Mouse (Mus musculus) G1E-ER4 (cell line): ENCODE results near the gene Hid1. TPM values are rescaled to one million over a fixed set of nuclear protein-coding genes. Genes with fewer than 3 reads are reported as not detected.

Source experiments
- GATA1 ChIP-seq: IDR thresholded peaks from one replicate; pipeline ENCODE4 v1.8.0; 2012; ENCODE audit warnings: low read length, inconsistent platforms
- polyA plus RNA-seq: library from polyadenylated mRNA; stranded (reverse); fragments of >175 nt; gene quantifications from 2 replicates; pipeline ENCODE4 v1.2.3, GENCODE M21; 2012

Gene Hid1
- polyA plus RNA-seq, 1 experiment = not detected

GRCm38 (mm10) chr11:115321906-115322693 is 45.5 kb downstream of the Hid1 start, which contains the start of gene Ush1g:
TSS of gene Ush1g (minus strand) at chr11:115322041.
- TF ChIP-seq GATA1 = no peak

- no peak for TF ChIP-seq GATA1
Measured at GRCm38 (mm10) chr11:115319704-115320383, 47.7 kb downstream of the Hid1 start.

GRCm38 (mm10) chr11:115318245-115319027 is 49.1 kb downstream of the Hid1 start:
- TF ChIP-seq GATA1 = no peak

GRCm38 (mm10) chr11:115317204-115317603 is 50.4 kb downstream of the Hid1 start:
- TF ChIP-seq GATA1 = no peak

GRCm38 (mm10) chr11:115314249-115314648 is 53.3 kb downstream of the Hid1 start:
- no peak for TF ChIP-seq GATA1

GRCm38 (mm10) chr11:115308781-115309180 is 58.8 kb downstream of the Hid1 start:
- no peak for TF ChIP-seq GATA1

GRCm38 (mm10) chr11:115306863-115307262 is 60.7 kb downstream of the Hid1 start, which contains the start of gene Otop2:
TSS of gene Otop2 (plus strand) at chr11:115307163.
- no peak for TF ChIP-seq GATA1

GRCm38 (mm10) chr11:115303167-115303566 is 64.4 kb downstream of the Hid1 start:
- no peak for TF ChIP-seq GATA1

GRCm38 (mm10) chr11:115301351-115301750 is 66.2 kb downstream of the Hid1 start:
- no peak for TF ChIP-seq GATA1

- TF ChIP-seq GATA1 = no peak
Measured at GRCm38 (mm10) chr11:115300745-115301144, 66.8 kb downstream of the Hid1 start.

- no peak for TF ChIP-seq GATA1
Measured at GRCm38 (mm10) chr11:115298160-115298559, 69.4 kb downstream of the Hid1 start.

Other genes starting within 250 kb of the Hid1 start
- not detected in 2 replicates for gene Cd300lf, start 233.8 kb downstream of the Hid1 start, polyA plus RNA-seq
- 237 and 268 TPM in 2 replicates for gene Slc9a3r1, start 204.4 kb downstream of the Hid1 start, polyA plus RNA-seq
- gene Tmem104, start 180.3 kb downstream of the Hid1 start, polyA plus RNA-seq = 19.0 and 20.7 TPM in 2 replicates
- gene Nat9, start 179.9 kb downstream of the Hid1 start, polyA plus RNA-seq = 33.7 and 35.0 TPM in 2 replicates
- gene Grin2c, start 100.5 kb downstream of the Hid1 start, polyA plus RNA-seq = not detected in 2 replicates
- gene Fdxr, start 90.7 kb downstream of the Hid1 start, polyA plus RNA-seq = 43.5 and 49.9 TPM in 2 replicates
- gene Fads6, start 70.1 kb downstream of the Hid1 start, polyA plus RNA-seq = not detected in 2 replicates
- not detected in 2 replicates for gene Otop2, start 60.6 kb downstream of the Hid1 start, polyA plus RNA-seq
- not detected in 2 replicates for gene Ush1g, start 45.7 kb downstream of the Hid1 start, polyA plus RNA-seq
- gene Otop3, start 33.0 kb downstream of the Hid1 start, polyA plus RNA-seq = not detected in 2 replicates
- gene Cdr2l, start 14.2 kb upstream of the Hid1 start, polyA plus RNA-seq = not detected in 2 replicates
- 63.1 and 82.2 TPM in 2 replicates for gene Mrpl58, start 36.0 kb upstream of the Hid1 start, polyA plus RNA-seq
- gene Atp5h, start 52.2 kb upstream of the Hid1 start, polyA plus RNA-seq = 69.9 and 151 TPM in 2 replicates
- gene Kctd2, start 52.4 kb upstream of the Hid1 start, polyA plus RNA-seq = 21.0 and 30.9 TPM in 2 replicates
- not detected in 2 replicates for gene Trim80, start 72.8 kb upstream of the Hid1 start, polyA plus RNA-seq
- gene Slc16a5, start 94.7 kb upstream of the Hid1 start, polyA plus RNA-seq = not detected in 2 replicates
- gene Armc7, start 107.9 kb upstream of the Hid1 start, polyA plus RNA-seq = 22.5 and 23.0 TPM in 2 replicates
- 142 and 157 TPM in 2 replicates for gene Nt5c, start 124.1 kb upstream of the Hid1 start, polyA plus RNA-seq
- gene Jpt1, start 146.6 kb upstream of the Hid1 start, polyA plus RNA-seq = 254 and 306 TPM in 2 replicates
- 337 and 347 TPM in 2 replicates for gene Sumo2, start 168.5 kb upstream of the Hid1 start, polyA plus RNA-seq
- 55.2 and 57.4 TPM in 2 replicates for gene Nup85, start 196.7 kb upstream of the Hid1 start, polyA plus RNA-seq
- gene Mrps7, start 236.2 kb upstream of the Hid1 start, polyA plus RNA-seq = 66.9 and 85.8 TPM in 2 replicates
- 73.5 and 127 TPM in 2 replicates for gene Gga3, start 236.3 kb upstream of the Hid1 start, polyA plus RNA-seq
- gene Mif4gd, start 245.2 kb upstream of the Hid1 start, polyA plus RNA-seq = 30.0 and 42.5 TPM in 2 replicates